Mouse (Mus musculus): ENCODE data around the gene Cygb.

GRCm38 (mm10) chr11:116657311-116658223 lies 3.5 kb upstream of the Cygb start:
- peak; percentile 59 for TF ChIP-seq CTCF (IDR thresholded peaks at IDR 0.05; ENCODE audit: low read depth)
- TF ChIP-seq EP300 (IDR thresholded peaks at IDR 0.05; ENCODE audit: low read depth) = no peak

All from liver, embryonic 14.5 days (tissue).